Mouse (Mus musculus) v-Abl transformed pro-B cells (cell line): ENCODE results near the gene Gm5800.
"Not testable (repeated sequence)": the region's sequence is repeated elsewhere in the genome, so short reads cannot be mapped to it uniquely, and the experiment has no call there.

Experiments
- in situ Hi-C, 2 experiments: fragments of 400-800 bp; cut with MboI; formaldehyde crosslinking; loops; one replicate each; pipeline ENCODE4 v1.15.1; 2025; ENCODE audit not compliant: unreplicated experiment in 2 of 2

Gm5800 gene

DNA sequence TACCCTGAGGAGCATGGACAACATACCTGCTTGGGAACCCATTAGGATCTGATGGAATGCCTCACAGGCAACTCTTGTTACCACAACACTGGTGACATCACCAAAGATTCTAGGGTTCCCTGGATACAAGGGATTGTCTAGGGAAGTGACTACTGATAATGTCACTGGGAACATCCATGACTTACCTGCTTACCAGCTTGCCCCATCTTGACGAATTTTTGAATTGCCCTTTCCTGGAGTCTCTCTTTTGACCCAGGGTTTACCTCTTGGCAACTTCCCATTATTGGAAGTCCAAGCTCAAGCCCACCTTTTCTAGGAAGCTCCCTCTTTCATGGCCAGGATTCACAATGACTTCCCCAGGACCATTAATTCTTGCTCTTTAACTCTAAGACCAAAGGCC is at the start of gene Gm5800:
Gm5800 (minus strand) TSS at position 101 of the 400 bp plus-strand sequence.
- in situ Hi-C loops = no loop called here

GRCm38 (mm10) chr14:51755944-51756343 is 39.0 kb upstream of the Gm5800 start:
- in situ Hi-C loops = loop anchor here in 1 of 2 experiments (25.0 kb wide), 3 partner anchors 106 to 581 kb away; partner anchors contain the start of genes Ear6, Sall2, Tmem253 and Zfp219

DNA sequence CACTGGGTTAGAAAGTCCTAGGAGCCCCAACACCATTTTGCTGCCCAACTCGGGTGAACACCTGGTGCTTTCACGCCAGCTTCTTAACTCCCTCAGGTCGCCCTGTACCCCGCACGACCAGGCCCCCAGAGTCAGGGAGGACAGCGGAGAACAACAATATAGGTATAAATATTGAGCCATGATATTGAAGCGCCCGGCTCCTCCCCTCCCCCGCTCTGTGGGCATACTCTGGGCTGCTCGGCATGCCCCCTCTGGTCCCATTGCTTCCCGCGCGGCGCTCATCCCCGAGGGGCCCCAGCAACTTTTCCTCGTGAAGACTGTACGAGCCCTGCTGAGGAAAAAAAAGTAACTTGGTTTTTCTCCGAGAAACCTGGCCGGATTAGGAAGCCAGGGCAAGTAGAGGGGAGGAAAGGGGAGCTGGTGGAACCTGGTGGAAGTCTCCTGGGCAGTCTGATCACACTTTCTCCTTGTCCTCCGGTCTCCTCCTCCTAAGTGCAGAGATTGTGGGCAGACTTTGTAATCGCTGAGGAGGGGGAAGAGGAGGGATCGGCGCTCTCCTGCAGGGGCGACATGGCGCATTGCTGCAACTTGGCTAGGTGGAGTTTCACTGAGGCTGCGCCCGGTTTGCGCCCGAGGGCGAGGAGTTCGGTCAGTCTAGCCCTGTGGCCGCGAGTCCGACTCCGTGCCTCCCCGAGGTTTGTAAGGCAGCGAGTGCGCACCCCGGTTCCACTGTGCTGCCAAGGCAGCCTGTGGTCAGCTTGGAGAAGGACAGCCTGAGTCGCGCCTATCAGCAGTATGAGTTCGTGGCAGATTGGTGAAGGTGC is 23.6 kb upstream of the Gm5800 start:
- in situ Hi-C loops = no loop called here

DNA sequence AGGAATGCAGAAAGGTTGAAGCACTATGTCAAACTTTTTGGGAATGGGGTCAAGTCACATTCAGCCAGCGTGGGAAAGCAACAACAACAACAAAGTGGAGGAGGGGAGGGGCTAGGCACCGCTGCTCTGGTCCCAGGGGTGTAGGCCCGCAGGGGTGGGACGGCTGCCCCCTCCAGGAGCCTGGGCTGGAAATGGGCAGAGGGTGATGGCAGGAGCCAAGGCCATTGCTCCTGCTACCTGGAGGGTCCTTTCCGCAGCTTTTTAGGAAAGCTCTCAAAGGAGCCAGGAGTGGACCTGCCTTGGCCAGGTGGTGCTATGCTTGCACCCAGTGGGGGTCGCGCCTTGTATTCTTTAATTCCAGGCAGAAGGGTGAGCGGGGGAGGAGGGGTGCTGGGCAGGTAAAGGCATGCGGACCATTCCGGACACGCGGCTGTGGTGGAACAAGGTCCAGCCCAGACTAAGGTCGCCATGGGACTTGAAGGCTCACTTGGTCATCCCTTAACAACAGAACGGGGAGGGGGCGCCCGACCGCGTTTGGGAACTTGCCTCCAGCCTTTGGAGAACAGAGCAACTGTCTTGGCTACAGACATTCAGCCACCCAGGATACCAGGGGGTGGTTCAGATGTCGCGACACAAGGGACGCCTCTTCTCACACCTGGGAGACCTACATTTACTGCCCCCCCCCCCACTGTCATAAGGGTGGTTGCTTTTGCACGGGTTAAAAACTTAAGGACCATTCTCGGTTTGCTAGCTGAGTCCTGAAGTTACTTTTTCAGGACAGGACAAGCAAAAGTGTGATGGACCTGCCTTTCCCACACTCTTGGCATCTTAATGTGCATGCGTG is 22.4 kb upstream of the Gm5800 start:
- in situ Hi-C loops = no loop called here

- in situ Hi-C loops = no loop called here
Measured at GRCm38 (mm10) chr14:51738411-51739149, 21.6 kb upstream of the Gm5800 start.

DNA sequence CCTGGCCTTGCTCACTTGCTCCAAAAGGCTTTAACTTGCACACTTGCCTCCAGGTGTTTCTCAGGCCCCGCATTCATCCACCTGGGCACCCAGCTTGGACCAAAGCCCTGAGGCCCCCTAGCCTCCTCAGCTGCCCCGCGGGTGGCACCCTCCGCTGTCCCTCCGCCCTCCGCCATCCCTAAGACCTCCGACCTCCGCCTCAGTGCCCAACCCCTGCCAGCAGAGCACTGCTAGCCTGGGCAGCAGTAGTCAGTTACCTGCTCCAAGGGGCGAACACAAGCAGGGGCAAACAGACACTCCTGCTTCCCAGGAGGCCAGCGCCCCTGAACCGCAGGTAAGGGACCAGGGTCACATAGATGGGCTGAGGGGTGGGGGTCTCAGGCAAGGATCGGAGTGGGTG is 21.0 kb upstream of the Gm5800 start:
- in situ Hi-C loops = no loop called here

DNA sequence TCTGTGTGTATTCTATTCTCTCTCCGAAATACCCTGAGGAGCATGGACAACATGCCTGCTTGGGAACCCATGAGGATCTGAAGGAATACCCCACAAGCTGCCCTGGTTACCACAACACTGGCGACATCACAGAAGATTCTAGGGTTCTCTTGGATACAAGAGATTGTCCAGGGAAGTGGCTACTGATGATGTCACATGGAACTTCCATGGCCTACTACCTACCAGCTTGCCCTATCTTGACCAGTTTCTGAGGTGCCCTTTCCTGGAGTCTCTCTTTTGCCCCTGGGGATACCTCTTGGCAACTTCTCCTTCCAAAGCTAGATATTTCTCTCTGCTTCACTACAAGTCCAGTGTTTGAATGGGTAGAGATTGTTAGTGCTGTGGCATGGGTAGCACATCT is 21.6 kb downstream of the Gm5800 start, which contains the start of gene Gm17079:
Gm17079 (minus strand) TSS at position 101 of the 400 bp plus-strand sequence.
- in situ Hi-C loops = not testable (repeated sequence)

GRCm38 (mm10) chr14:51677269-51677668 is 39.7 kb downstream of the Gm5800 start:
- in situ Hi-C loops = no loop called here
